Mouse (Mus musculus): ENCODE data around the gene Tmtc1.

The Tmtc1 gene

GRCm38 (mm10) chr6:148420387-148420786 lies 23.8 kb downstream of the Tmtc1 start:
- no peak for DNase-seq (ENCODE audit: low spot score)

- no peak for DNase-seq (ENCODE audit: low spot score)
Observed at GRCm38 (mm10) chr6:148416597-148416996, 27.6 kb downstream of the Tmtc1 start.

GRCm38 (mm10) chr6:148413638-148414037 lies 30.6 kb downstream of the Tmtc1 start:
- DNase-seq (ENCODE audit: low spot score), result no peak

- no peak for DNase-seq (ENCODE audit: low spot score)
Observed at GRCm38 (mm10) chr6:148406792-148407490, 37.2 kb downstream of the Tmtc1 start.

GRCm38 (mm10) chr6:148405599-148405998 lies 38.6 kb downstream of the Tmtc1 start:
- no peak for DNase-seq (ENCODE audit: low spot score)

- no peak for DNase-seq (ENCODE audit: low spot score)
Observed at GRCm38 (mm10) chr6:148404500-148404899, 39.7 kb downstream of the Tmtc1 start.

DNA sequence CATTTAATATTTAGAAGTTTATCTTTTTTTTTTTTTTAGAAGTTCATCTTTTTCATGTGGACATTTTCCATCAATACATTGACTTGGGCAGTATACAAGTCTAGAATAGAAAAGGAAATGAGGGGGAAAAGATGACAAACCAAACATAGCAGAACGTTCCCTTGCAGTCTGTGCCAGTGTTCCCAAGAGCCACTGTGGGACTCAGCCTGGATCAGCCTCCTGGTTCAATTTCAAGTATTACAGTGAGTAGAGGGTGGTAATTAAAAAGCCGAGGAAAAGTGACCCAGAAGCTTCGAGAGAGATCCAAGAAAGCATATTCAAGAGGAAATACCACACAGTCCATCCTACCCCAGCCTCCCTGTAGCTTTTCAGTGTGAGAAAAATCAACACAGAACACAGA lies 40.4 kb downstream of the Tmtc1 start:
- no peak for DNase-seq (ENCODE audit: low spot score)

DNA sequence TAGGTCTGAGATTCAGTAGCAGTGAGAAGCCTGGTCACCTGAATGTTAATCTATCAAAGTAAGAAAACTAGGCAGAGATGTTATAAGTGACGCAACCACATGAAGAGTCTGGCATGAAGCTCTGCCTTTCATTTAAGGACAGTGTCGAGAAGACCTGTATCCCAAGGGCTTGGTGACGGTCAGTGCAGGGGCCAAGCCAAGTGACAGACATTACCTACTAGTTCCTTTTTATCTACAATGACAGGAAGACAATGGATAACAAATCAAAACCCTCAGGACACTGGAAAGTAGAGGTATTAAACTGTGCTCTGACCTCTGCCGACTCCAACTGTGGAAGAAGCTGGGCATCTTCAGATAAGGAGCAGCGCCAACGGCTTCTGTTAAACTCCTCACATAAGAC lies 43.2 kb downstream of the Tmtc1 start:
- no peak for DNase-seq (ENCODE audit: low spot score)

DNA sequence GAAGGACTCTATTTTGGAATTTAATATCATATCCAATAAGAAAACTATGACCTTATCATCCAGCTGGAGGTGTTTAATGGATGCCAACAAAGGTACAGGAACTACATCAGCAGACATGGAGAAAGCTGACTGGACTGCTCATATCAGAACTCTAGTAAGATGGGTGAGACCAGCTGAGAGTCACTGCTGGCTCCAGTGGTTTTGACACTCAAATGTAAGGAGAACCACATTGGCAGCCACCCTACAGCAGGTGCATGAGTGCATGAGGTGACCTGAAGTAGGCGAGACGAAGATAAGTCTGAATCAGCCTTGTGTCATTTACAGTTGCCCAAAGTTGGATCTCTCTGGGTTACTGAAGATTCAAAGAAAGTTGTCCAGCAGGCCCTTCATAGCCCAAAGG lies 44.6 kb downstream of the Tmtc1 start:
- DNase-seq (ENCODE audit: low spot score), result no peak

GRCm38 (mm10) chr6:148398888-148399287 lies 45.3 kb downstream of the Tmtc1 start:
- no peak for DNase-seq (ENCODE audit: low spot score)

GRCm38 (mm10) chr6:148397270-148397669 lies 46.9 kb downstream of the Tmtc1 start:
- DNase-seq (ENCODE audit: low spot score), result no peak

GRCm38 (mm10) chr6:148395272-148395671 lies 48.9 kb downstream of the Tmtc1 start:
- no peak for DNase-seq (ENCODE audit: low spot score)

GRCm38 (mm10) chr6:148394294-148394693 lies 49.9 kb downstream of the Tmtc1 start:
- no peak for DNase-seq (ENCODE audit: low spot score)

DNA sequence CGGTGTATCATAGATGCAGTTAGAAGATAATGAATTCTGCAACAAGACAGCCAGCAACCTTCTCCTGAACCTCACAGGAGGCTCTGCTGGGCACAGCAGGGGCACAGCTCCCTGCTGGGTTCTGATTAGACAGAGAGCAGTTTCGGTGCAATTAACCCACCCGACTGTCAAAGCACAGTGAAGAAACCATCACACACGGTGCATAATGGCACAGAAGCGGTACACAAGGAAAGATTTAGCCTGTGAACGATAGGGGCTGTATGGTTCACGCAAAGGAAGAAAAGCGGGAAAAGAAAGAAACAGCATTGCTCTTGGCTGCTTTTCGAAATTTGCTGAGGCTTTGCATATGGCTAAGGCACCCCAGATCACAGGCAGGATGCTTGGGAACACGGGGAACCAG lies 52.0 kb downstream of the Tmtc1 start:
- no peak for DNase-seq (ENCODE audit: low spot score)

DNA sequence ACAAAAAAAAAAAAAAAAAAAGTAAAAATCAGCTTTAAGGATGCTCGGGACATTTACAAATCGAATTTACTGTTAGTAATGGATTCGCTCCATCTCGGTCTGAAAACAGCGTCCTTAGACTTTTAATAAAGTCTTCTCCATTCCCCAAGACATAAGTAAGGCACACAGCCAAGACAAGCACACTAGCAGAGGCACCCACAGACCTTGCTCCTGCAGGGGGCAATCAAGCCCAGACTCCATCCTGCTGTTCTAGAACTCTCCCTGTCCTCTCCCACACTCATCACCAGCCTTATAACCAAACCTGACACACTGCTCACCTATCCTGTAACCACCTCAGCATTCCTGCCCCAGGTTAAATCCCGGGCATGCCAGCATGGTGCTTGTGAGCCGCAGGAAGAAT lies 52.9 kb downstream of the Tmtc1 start:
- DNase-seq (ENCODE audit: low spot score), result no peak

- no peak for DNase-seq (ENCODE audit: low spot score)
Observed at GRCm38 (mm10) chr6:148390630-148391276, 53.4 kb downstream of the Tmtc1 start.

DNA sequence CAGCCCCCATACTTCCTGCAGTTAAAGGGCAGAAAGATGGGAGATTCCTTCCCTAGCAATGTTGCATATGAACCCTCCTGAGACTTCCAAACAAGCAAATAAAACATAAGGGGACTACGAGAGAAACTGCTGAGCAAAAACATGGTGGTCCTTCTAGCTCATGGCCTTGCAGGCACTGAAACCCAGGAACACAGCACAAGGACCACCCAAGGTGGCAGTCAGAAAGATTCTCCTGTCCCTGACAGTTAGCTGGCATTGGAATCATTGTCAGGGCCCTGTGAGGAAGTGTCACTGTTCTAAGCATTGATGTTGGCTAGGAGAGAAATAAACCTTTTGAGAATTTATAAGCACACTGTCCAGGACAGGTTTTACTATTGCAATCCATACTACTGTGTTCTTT lies 56.2 kb downstream of the Tmtc1 start:
- no peak for DNase-seq (ENCODE audit: low spot score)

- DNase-seq (ENCODE audit: low spot score), result no peak
Observed at GRCm38 (mm10) chr6:148384111-148384895, 59.9 kb downstream of the Tmtc1 start.

DNA sequence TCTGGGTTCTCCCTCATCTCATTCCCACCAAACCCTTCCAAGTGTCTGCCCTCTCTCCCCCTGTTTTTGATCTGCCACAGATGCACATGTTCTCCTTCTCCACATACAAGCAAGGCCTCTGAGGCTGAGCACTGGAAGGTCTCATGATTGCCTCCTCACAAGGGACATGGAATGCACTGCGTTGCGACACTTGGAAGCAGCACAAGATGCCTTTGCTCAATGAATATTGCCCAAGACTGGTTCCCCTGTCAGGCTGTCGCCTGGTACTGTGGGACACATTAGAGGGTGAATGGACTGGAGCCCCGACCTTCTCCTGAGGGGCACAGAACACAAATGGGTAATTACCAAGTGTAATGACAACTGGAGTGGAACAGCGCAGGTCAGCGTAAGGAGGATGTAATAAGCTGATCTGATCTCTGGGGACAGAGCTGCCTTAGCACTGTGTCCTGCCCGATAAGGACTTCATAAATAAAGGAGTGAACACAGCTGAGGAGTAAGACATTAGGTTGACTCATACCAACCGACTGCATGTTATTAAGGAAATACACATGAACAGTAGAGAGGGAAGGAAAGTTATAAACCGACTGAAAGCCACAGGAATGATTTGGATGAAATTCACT lies 62.9 kb downstream of the Tmtc1 start:
- DNase-seq (ENCODE audit: low spot score), result no peak

GRCm38 (mm10) chr6:148375618-148376209 lies 68.5 kb downstream of the Tmtc1 start:
- no peak for DNase-seq (ENCODE audit: low spot score)

GRCm38 (mm10) chr6:148375015-148375414 lies 69.2 kb downstream of the Tmtc1 start:
- no peak for DNase-seq (ENCODE audit: low spot score)

DNA sequence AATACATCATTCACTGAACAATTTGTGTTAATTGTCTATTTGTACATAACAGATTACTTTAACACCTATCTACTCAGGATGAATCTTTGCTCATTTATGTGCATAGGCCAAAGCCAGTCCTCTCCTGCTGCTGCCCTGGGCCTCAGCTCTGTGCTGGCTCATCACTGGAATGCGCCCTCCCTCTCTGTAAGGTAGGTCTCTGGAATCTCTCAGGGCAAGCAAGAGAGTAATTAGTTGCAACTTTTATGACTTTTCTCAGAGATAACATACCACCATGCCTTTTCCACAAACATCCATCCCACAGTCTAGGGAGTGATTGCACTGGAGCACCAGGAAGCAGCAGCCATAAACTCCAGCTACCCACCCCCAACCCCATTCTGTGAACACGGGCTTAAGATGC lies 70.7 kb downstream of the Tmtc1 start:
- no peak for DNase-seq (ENCODE audit: low spot score)

Measured in urinary bladder, postnatal 10 days (tissue).